Mouse (Mus musculus): Measurements from ENCODE around the gene Chrna10.

Chrna10 gene

DNA sequence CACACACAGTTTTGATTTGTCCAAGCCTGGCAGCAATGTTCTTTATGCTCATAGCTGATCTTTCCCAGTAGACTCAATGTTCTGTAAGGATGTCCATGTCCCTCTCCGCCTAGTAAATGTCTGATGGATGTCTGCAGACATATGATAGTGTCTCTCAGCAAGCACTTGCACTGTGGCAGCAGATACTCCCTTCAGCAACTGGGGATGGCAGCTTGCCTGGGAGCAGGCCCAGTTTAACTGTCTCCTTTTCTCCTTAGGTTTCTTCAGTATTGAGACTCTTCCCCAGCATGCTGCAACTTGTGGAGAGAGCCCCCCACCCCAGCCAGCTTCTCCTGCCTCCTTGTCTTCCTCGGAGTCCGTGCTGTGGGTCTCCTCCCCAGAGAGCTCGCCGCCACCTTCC lies 34.8 kb downstream of the Chrna10 start:
- DNase-seq (ENCODE audit: low read depth) = no peak

DNA sequence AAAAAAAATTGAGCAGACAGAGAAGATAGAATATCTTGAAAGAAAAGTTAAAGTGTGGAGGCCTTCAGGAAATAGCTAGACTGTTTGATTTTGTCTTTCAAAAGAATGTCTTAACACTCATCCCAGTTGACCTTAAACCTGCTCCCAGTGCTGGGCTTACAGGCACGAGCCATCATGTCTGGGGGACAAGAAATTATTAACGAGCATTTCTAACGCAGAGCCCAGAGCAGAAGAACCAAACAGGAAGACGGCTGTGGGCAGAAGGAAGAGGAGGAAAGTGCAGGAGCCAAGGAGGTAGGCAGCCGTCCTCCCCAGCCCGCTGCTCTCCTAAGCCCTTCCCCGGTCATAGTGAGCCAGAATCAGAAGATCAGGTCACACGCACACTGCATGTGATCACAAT lies 36.3 kb downstream of the Chrna10 start:
- DNase-seq (ENCODE audit: low read depth) = no peak

DNA sequence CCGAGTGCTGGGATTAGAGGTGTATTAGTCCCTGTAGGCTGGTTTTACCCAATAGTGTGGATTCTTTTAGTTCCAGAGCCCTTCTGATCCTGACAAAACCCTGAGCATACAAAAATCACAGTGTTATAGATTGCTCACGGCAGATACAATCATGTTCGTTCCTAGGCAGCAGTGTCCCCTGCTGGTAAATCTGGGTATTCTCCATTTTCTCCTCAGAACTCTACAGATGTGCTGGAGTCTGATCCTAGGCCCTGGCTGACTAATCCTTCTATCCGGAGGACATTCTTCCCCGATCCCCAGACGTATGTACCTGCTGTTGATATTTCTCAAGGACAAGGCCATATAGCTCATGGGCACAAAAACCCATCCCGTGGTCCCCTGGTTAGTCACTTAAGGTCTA lies 38.1 kb downstream of the Chrna10 start:
- DNase-seq (ENCODE audit: low read depth) = no peak

DNA sequence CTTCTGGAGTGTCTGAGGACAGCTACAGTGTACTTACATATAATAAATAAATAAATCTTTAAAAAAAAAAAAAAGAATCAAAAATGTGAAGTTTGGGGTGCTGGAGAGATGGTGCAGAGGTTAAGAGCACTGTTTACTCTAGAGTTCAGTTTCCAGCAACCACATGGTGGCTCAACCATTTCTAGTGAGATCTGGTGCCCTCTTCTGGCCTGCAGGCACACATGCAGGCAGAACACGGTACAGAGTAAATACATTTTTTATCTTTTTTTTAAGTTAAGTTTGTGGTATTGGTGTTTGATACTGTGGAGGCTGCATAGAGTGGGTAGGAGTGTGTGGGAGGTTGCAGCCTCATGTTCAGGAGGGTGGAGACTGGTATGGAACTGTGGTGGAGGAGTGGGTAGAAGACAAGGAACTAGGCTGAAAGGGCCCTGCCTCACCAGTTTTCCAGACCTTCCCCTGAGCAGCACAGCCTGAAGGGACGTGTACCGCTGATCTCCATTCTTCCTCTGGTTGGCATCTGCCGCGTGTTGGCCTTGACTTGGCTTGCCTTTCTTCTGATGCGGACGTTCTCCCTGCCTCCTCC lies 39.8 kb downstream of the Chrna10 start:
- peak; percentile 46 for DNase-seq (ENCODE audit: low read depth)

DNA sequence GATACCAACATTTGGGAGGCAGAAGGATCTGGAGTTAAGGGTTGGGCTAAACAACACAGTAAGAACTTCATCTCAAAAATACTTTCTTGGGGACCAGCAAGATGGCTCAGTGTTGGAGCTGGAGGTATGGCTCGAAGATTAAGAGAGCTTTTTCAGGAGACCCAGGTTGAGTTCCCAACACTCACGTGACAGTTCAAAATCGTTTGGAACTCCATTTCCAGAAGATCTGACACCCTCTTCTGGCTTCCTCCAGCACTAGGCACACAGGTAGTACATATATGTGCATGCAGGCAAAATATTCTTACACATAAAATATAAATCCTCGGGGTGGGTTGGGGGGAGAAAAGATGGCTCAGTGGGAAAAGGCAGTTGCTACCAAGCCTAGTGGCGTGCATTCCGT lies 50.3 kb downstream of the Chrna10 start:
- DNase-seq (ENCODE audit: low read depth) = no peak

DNA sequence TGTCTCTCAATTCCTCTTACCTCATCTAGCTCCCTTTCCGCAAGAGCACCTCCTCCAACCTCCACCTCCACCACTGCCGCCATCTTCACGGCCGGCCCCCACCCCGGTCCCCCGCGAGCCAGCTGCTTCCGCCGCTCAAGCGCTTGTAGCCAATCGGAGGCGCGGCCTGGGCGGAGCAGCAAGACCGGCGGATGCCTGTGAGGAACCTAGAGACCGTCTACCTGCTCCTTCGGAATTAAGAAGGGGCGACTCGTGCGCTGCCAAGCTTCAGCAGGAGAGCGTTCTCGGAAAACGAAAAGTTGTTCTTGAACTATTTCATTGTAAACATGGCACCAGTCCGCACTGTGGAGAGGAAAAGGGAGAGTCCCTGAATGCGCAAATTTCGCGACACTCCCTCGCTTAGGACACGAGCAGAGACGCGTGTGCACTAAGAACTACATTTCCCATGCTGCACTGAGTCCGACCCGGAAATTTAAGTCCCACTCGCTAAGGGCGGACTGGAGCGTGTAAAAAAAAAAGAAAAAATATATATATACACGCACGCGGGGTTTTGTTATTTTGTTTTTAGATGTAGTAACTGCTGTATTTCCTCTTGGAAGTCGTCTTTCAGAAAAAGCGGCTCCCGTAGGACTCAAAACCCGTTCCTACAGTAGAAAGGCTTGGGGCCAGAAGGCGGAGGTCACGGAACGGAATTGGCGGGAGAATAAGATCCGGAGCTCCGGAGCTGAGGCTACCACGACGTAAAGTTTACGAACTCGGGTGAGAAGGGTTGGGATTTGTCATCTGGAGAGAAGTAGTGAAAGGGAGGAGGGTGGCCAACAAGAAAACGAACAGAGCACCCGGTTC lies 51.4 kb downstream of the Chrna10 start, which contains the start of the genes Rnf121, Xndc1 and Xntrpc:
Gene Rnf121 (minus strand): TSS at position 424 of the 846 bp plus-strand sequence.
Gene Xndc1 (plus strand): TSS at position 466 of the 846 bp plus-strand sequence.
Gene Xntrpc (plus strand): TSS at position 668 of the 846 bp plus-strand sequence.
- DNase-seq (ENCODE audit: low read depth) = peak; percentile 85

DNA sequence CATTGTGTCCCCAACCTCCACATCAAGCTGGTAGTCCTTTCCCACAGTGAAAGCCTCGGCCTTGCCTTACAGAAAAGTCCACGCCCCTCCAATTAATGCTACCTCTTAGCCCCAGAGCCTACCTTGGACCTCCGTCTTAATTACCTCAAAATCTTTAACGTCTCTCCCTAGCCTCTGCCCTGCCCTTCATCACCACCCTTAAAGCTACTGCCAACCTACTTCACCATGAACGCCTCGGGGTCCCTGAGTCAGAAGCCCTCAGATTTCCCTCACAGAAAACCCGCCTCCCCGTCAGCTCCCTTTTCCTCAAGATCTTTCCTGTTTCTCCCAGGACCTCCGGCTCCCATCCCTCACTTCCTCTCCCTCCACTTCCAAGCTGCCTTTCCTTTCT lies 52.0 kb downstream of the Chrna10 start:
- no peak for DNase-seq (ENCODE audit: low read depth)

DNA sequence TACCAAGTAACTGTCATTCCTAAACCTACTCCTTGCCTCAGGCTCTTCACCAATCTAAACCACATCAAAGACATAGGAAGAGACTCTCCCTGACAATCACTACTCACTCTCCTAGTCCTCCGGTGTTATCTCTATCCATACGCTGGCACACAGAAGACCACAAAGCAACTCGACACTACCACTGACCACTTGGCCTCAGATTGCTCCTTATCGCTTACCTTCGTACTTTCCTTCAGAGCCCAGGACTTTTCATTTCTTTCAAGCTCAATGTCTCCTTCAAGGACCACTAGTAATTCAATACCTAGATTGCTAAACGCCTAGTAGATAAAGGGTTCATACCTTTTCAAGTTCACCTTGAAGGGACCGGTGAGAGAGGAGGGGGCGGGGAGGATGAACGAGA lies 52.7 kb downstream of the Chrna10 start:
- no peak for DNase-seq (ENCODE audit: low read depth)

DNA sequence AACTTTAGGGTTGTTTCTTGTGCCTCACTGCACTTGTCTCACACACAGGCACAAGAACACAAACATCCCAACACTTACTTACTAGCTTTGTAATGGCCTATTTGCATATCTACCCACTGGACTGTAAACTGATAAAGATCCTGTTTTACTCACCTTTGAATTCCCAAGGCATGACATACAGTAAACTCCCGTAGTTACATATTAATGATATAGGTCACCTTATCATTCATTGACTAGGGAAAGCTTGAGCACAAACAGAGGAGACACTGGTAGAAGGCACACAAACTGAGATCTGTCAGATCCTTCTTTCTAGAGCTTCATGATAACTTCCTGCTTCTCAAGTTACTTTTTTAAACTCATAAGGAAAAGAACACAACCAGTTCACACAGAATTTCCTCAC lies 54.4 kb downstream of the Chrna10 start:
- no peak for DNase-seq (ENCODE audit: low read depth)

DNA sequence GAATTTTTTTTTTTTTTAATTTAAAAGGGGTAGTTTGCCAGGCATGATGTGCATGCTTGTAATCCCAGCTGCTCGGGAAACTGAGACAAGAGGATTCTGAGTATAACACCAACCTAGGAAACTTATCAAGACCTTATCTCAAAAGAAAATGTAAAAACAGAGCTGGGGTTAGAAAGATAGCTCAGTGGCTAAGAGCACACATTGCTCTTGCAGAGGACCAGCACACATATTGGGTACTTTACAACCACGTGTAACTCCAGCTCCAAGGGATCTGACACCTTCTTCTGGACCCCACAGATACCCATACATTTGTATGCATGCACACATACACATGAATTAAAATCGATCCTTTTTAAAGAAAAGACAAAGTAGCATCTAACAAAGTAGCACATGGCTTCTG lies 55.3 kb downstream of the Chrna10 start:
- DNase-seq (ENCODE audit: low read depth) = no peak

Data from c-Kit-positive CD71-positive TER-119-negative erythroid progenitor cells, embryonic 14.5 days (primary cell).